Comparison of ENCODE assay signal across 21 mouse cellular contexts in the genomic region with DNA sequence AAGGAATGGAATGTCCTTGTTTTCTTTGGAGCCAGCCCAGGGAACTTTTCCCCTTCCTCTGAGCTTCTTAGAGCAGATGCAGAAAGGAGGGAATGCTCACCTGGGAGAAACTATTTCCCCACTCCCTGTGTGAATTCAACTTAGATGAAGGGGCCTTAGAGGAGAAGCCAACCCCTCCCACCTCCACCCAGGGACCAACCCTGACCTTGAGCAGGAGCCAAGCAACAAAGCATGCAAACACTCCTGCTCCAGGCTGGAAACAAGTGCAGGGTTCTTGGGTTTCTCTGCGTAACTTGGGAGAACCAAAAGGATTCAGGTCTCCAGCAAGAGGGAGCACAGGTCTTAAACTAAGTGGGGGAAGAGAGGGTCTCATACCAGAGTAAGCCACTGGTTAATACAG.
DNase-seq lines count a peak whose midpoint lies in the region; ATAC-seq lines count a peak whose summit lies in the region.
"Had no signal": no experiment of that assay in that cellular context is flagged by ENCODE, and none has a peak within 500 bp of the region (broad histone marks: within the 10 kb centered on the region; RNA-seq: fewer than 3 reads in every experiment).

No protein-coding gene starts in this region.

- no peaks in the 10 kb centered on the region for H3K9me3 ChIP-seq in kidney, embryonic 14.5 days (ENCODE audit: control insufficient read depth, low read length)
- H3K9me3 ChIP-seq: embryonic facial prominence, embryonic 15.5 days; forebrain, embryonic 10.5 days; heart, embryonic 10.5 days; hindbrain, embryonic 13.5 days had no signal

- WGBS in kidney, embryonic 14.5 days: 85% methylated on average over 1 of the region's 1 CpGs

- H3K27me3 ChIP-seq in kidney, embryonic 14.5 days (ENCODE audit: control insufficient read depth, insufficient read depth, low read length): no peaks in the 10 kb centered on the region
- H3K27me3 ChIP-seq: embryonic facial prominence, embryonic 15.5 days; hindbrain, embryonic 13.5 days had no signal

- ATAC-seq in kidney, embryonic 14.5 days (ENCODE audit: low FRiP score, low TSS enrichment): no peak
- no peak for ATAC-seq in megakaryocyte-erythroid progenitor cell, adult 5-6 weeks (replicated peaks; ENCODE audit: low FRiP score, low TSS enrichment, poor library complexity, severe bottlenecking)
- ATAC-seq: forebrain, embryonic 14.5 days; hindbrain, postnatal 0 days had no signal

- no peak overlapping the region for H3K27ac ChIP-seq in kidney, embryonic 14.5 days (ENCODE audit: low read depth, low read length)
- H3K27ac ChIP-seq: embryonic facial prominence, embryonic 15.5 days; forebrain, embryonic 10.5 days; hindbrain, embryonic 13.5 days; hindbrain, postnatal 0 days had no signal

- H3K4me3 ChIP-seq in kidney, embryonic 14.5 days (ENCODE audit: low read length): no peak overlapping the region
- H3K4me3 ChIP-seq: embryonic facial prominence, embryonic 15.5 days; erythroblast, embryonic 14.5 days; forebrain, embryonic 10.5 days; heart, embryonic 10.5 days; hindbrain, embryonic 13.5 days had no signal

- H3K36me3 ChIP-seq in kidney, embryonic 14.5 days (ENCODE audit: control insufficient read depth, insufficient read depth, low read length): no peaks in the 10 kb centered on the region
- H3K36me3 ChIP-seq: embryonic facial prominence, embryonic 15.5 days; forebrain, embryonic 10.5 days; heart, embryonic 10.5 days; hindbrain, embryonic 13.5 days had no signal

- peak; percentile 15 for DNase-seq in adrenal gland, postnatal 10 days
- DNase-seq in adrenal gland, adult 8-10 months: no peak
- peak; percentile 8 for DNase-seq in kidney, postnatal 10 days
- peak; percentile 46 for DNase-seq in ES-CJ7 (ENCODE audit: low read depth, low spot score)
- no peak for DNase-seq in frontal cortex, adult 2 months (ENCODE audit: extremely low spot score in 1 of 2, low spot score in 1 of 2)
- DNase-seq: cerebellum, adult 11 months; cerebellum, adult 8-10 months; cerebellum, postnatal 14 days; embryo, embryonic 11 days; gastrocnemius, postnatal 36 days; heart, adult 18-20 months; heart, postnatal 10 days had no signal

- H3K9ac ChIP-seq in kidney, embryonic 14.5 days (ENCODE audit: low read depth, low read length): no peak overlapping the region
- H3K9ac ChIP-seq: embryonic facial prominence, embryonic 15.5 days; hindbrain, embryonic 13.5 days had no signal

- H3K4me2 ChIP-seq in kidney, embryonic 14.5 days (replicated peaks; ENCODE audit: low read depth, low read length): no peak overlapping the region
- H3K4me2 ChIP-seq: embryonic facial prominence, embryonic 15.5 days; hindbrain, embryonic 13.5 days had no signal

- no peaks in the 10 kb centered on the region for H3K4me1 ChIP-seq in kidney, embryonic 14.5 days (ENCODE audit: control insufficient read depth, insufficient read depth, low read length)
- H3K4me1 ChIP-seq: embryonic facial prominence, embryonic 15.5 days; forebrain, embryonic 10.5 days; hindbrain, embryonic 13.5 days had no signal

Comparison
In these comparisons a context has a peak if more than half of its experiments do, and no peak if none do; other contexts are left out.
1. DNase-seq: peak in adrenal gland, postnatal 10 days (single experiment), kidney, postnatal 10 days (single experiment) and ES-CJ7 (single experiment); none in adrenal gland, adult 8-10 months (single experiment) and frontal cortex, adult 2 months (0 of 2).